Mouse (Mus musculus) left cerebral cortex, adult 9 months (tissue): ENCODE measurements around the gene Baz1a.

Source experiments
- DNase-seq, 2 experiments: peaks; one replicate each; pipeline ENCODE4 v3.0.0; 2022; ENCODE audit warnings: low spot score in 2 of 2

Gene Baz1a

GRCm38 (mm10) chr12:55013626-55014398 lies at the start of gene Baz1a:
TSS of gene Baz1a (minus strand) at chr12:55014348.
- no peak for DNase-seq

GRCm38 (mm10) chr12:55062141-55062540 lies 48.0 kb upstream of the Baz1a start:
- no peak for DNase-seq

- DNase-seq, result no peak
These were observed 46.9 kb upstream of the Baz1a start for GRCm38 (mm10) chr12:55061006-55061405.

- no peak for DNase-seq
These were observed 46.2 kb upstream of the Baz1a start for GRCm38 (mm10) chr12:55060212-55060898.

- no peak for DNase-seq
These were observed 45.7 kb upstream of the Baz1a start for GRCm38 (mm10) chr12:55059812-55060211.

- no peak for DNase-seq
These were observed 44.9 kb upstream of the Baz1a start for GRCm38 (mm10) chr12:55058865-55059615.

- no peak for DNase-seq
These were observed 42.6 kb upstream of the Baz1a start for GRCm38 (mm10) chr12:55056703-55057102.

GRCm38 (mm10) chr12:55054551-55055241 lies 40.5 kb upstream of the Baz1a start:
- DNase-seq, result no peak

GRCm38 (mm10) chr12:55053267-55053666 lies 39.1 kb upstream of the Baz1a start:
- no peak for DNase-seq

- DNase-seq, result no peak
These were observed 37.3 kb upstream of the Baz1a start for GRCm38 (mm10) chr12:55051210-55052173.

GRCm38 (mm10) chr12:55049731-55050353 lies 35.7 kb upstream of the Baz1a start:
- no peak for DNase-seq

- no peak for DNase-seq
These were observed 26.9 kb upstream of the Baz1a start for GRCm38 (mm10) chr12:55041011-55041410.

GRCm38 (mm10) chr12:55027088-55027487 lies 12.9 kb upstream of the Baz1a start:
- no peak for DNase-seq

- DNase-seq, result no peak
These were observed 9.1 kb upstream of the Baz1a start for GRCm38 (mm10) chr12:55023284-55023683.

- DNase-seq, result no peak
These were observed 5.3 kb upstream of the Baz1a start for GRCm38 (mm10) chr12:55019421-55019877.

GRCm38 (mm10) chr12:55017119-55017721 lies 3.1 kb upstream of the Baz1a start:
- no peak for DNase-seq

GRCm38 (mm10) chr12:55016339-55017118 lies 2.4 kb upstream of the Baz1a start:
- DNase-seq, result no peak

- DNase-seq, result no peak
These were observed 1.3 kb upstream of the Baz1a start for GRCm38 (mm10) chr12:55015428-55015827.

- no peak for DNase-seq
These were observed 1.1 kb downstream of the Baz1a start for GRCm38 (mm10) chr12:55013031-55013430.
